Mouse (Mus musculus) MEL (cell line): ENCODE measurements around the gene Rnpepl1.

ENCODE experiments used
- CTCF ChIP-seq, 3 experiments: IDR thresholded peaks in 2 of 3; conservative IDR thresholded peaks in 1 of 3; 2 replicates each; pipeline ENCODE4 v1.5.1; 2011 to 2012; ENCODE audit warnings: low read length in 3 of 3, low read depth in 2 of 3, mild to moderate bottlenecking in 2 of 3, improper control_type of control experiment in 1 of 3, inconsistent platforms in 1 of 3, mixed read lengths in 1 of 3, moderate library complexity in 1 of 3; ENCODE audit not compliant: control insufficient read depth in 1 of 3, insufficient read depth in 1 of 3, poor library complexity in 1 of 3, severe bottlenecking in 1 of 3
- EP300 ChIP-seq, 2 experiments: IDR thresholded peaks; 2 replicates each; pipeline ENCODE4 v1.6.1; 2011; ENCODE audit warnings: improper control_type of control experiment in 2 of 2, low read length in 2 of 2, low read depth in 1 of 2, mild to moderate bottlenecking in 1 of 2
- ETS1 ChIP-seq: IDR thresholded peaks from 2 replicates; pipeline ENCODE4 v1.6.1; 2012; ENCODE audit warnings: low read depth, mild to moderate bottlenecking, inconsistent platforms, low read length, improper control_type of control experiment, moderate library complexity
- MAX ChIP-seq: IDR thresholded peaks from 2 replicates; pipeline ENCODE4 v1.6.1; 2011; ENCODE audit warnings: low read length, improper control_type of control experiment
- NRF1 ChIP-seq: IDR thresholded peaks from 2 replicates; pipeline ENCODE4 v1.6.1; 2014; ENCODE audit warnings: low read depth, mild to moderate bottlenecking, inconsistent platforms, low read length, improper control_type of control experiment, moderate library complexity; ENCODE audit not compliant: poor library complexity, insufficient read depth, severe bottlenecking
- POLR2A ChIP-seq, 2 experiments: IDR thresholded peaks; 2 replicates each; pipeline ENCODE4 v1.6.1; 2011 to 2012; ENCODE audit warnings: low read length in 2 of 2, mild to moderate bottlenecking in 2 of 2, control low read depth in 1 of 2, improper control_type of control experiment in 1 of 2, low read depth in 1 of 2, moderate library complexity in 1 of 2; ENCODE audit not compliant: control insufficient read depth in 1 of 2, insufficient read depth in 1 of 2, poor library complexity in 1 of 2
- RAD21 ChIP-seq: IDR thresholded peaks from 2 replicates; pipeline ENCODE4 v1.6.1; 2011; ENCODE audit warnings: mild to moderate bottlenecking, low read depth, low read length, improper control_type of control experiment
- SIN3A ChIP-seq: IDR thresholded peaks from 2 replicates; pipeline ENCODE4 v1.6.1; 2012; ENCODE audit warnings: low read length, improper control_type of control experiment, inconsistent platforms
- SMC3 ChIP-seq: IDR thresholded peaks from 2 replicates; pipeline ENCODE4 v1.6.1; 2011; ENCODE audit warnings: low read depth, low read length, improper control_type of control experiment
- TAL1 ChIP-seq: IDR thresholded peaks from 2 replicates; pipeline ENCODE4 v1.6.1; 2012; ENCODE audit warnings: mild to moderate bottlenecking, inconsistent platforms, low read length, moderate library complexity, mixed read lengths
- TCF12 ChIP-seq: IDR thresholded peaks from 2 replicates; pipeline ENCODE4 v1.6.1; 2014; ENCODE audit warnings: low read depth, mild to moderate bottlenecking, inconsistent platforms, low read length, improper control_type of control experiment, moderate library complexity
- USF1 ChIP-seq: IDR thresholded peaks from 2 replicates; pipeline ENCODE4 v1.6.1; 2014; ENCODE audit warnings: low read depth, mild to moderate bottlenecking, inconsistent platforms, low read length, improper control_type of control experiment, moderate library complexity
- ZMIZ1 ChIP-seq: IDR thresholded peaks from 2 replicates; pipeline ENCODE4 v1.6.1; 2012; ENCODE audit warnings: low read depth, mild to moderate bottlenecking, inconsistent platforms, low read length, improper control_type of control experiment, moderate library complexity

DNA sequence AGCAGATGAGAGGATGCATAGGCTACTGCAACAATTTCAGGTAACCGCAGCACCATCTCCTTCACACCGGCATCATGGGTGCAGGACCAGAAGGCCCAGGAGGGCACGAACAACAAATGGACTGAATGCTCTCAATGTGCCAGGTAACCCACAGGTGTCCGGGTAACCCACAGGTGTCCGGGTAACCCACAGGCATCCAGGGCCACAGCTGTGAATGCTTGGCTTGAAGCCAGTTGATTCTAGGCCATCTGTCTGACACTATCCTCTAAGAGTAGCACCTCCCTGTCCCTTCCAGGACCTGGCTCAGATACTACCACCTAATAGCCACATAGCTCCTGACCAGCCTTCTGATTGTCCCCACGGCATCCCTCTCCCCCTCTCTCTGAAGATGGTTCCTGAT lies 28.6 kb upstream of the Rnpepl1 start:
- TF ChIP-seq ZMIZ1 (no peak), ETS1 (no peak), CTCF (IDR thresholded peaks at IDR 0.05 in 2 of 3, conservative IDR thresholded peaks at IDR 0.05 in 1 of 3; ENCODE audit: control insufficient read depth in 1 of 3, insufficient read depth in 1 of 3, low read depth in 2 of 3, low read length in 3 of 3, poor library complexity in 1 of 3, severe bottlenecking in 1 of 3) (no peak), EP300 (IDR thresholded peaks at IDR 0.05; ENCODE audit: low read depth in 1 of 2, low read length in 2 of 2) (no peak), POLR2A (IDR thresholded peaks at IDR 0.05; ENCODE audit: control insufficient read depth in 1 of 2, insufficient read depth in 1 of 2, low read depth in 1 of 2, low read length in 2 of 2, poor library complexity in 1 of 2) (no peak), TCF12 (no peak), RAD21 (no peak), MAX (no peak), NRF1 (no peak), TAL1 (no peak), SIN3A (no peak), USF1 (no peak), SMC3 (no peak)
